Mouse (Mus musculus) limb, embryonic 14.5 days (tissue): ENCODE results near the gene Gbp8. TPM values are rescaled to one million over a fixed set of nuclear protein-coding genes. Genes with fewer than 3 reads are reported as not detected.
"Not testable (repeated sequence)": the region's sequence is repeated elsewhere in the genome, so short reads cannot be mapped to it uniquely, and the experiment has no call there.

Source experiments
- ATAC-seq: fragments of 200-750 bp; cut with Nextera tagmentation; 2 replicates; pipeline ENCODE4 v1.8.0; 2017; ENCODE audit warnings: low read depth, moderate number of reproducible peaks, moderate TSS enrichment; ENCODE audit not compliant: low FRiP score
- DNase-seq: peaks from one replicate; pipeline ENCODE4 v3.0.0-alpha.2; 2015; ENCODE audit warnings: low spot score
- H3K27ac ChIP-seq: fragments of 300-500 bp; sonication (generic); replicated peaks from 2 replicates; pipeline ENCODE4 v1.5.1; 2014; ENCODE audit warnings: low read depth, mild to moderate bottlenecking, low read length, moderate library complexity, mixed read lengths
- H3K27me3 ChIP-seq: fragments of 300-500 bp; sonication (generic); 2 replicates; pipeline ENCODE4 v1.6.1; 2014; ENCODE audit warnings: low read length, mixed read lengths; ENCODE audit not compliant: control insufficient read depth, insufficient read depth
- H3K36me3 ChIP-seq: fragments of 300-500 bp; sonication (generic); 2 replicates; pipeline ENCODE4 v1.6.1; 2014; ENCODE audit warnings: mild to moderate bottlenecking, low read length, moderate library complexity, mixed read lengths; ENCODE audit not compliant: control insufficient read depth, insufficient read depth
- H3K4me1 ChIP-seq: fragments of 300-500 bp; sonication (generic); 2 replicates; pipeline ENCODE4 v1.6.1; 2014; ENCODE audit warnings: antibody characterized with exemption, low read length, mixed read lengths; ENCODE audit not compliant: control insufficient read depth, insufficient read depth
- H3K4me2 ChIP-seq: fragments of 300-500 bp; sonication (generic); replicated peaks from 2 replicates; pipeline ENCODE4 v1.6.1; 2014; ENCODE audit warnings: low read depth, mild to moderate bottlenecking, low read length, moderate library complexity; ENCODE audit not compliant: severe bottlenecking
- H3K4me3 ChIP-seq: fragments of 300-500 bp; sonication (generic); replicated peaks from 2 replicates; pipeline ENCODE4 v1.5.1; 2014; ENCODE audit warnings: low read length
- H3K9ac ChIP-seq: fragments of 300-500 bp; sonication (generic); 2 replicates; pipeline ENCODE4 v1.6.1; 2014; ENCODE audit warnings: mild to moderate bottlenecking, low read depth, low read length, moderate library complexity; ENCODE audit not compliant: severe bottlenecking
- H3K9me3 ChIP-seq: fragments of 300-500 bp; sonication (generic); 2 replicates; pipeline ENCODE4 v1.6.1; 2016; ENCODE audit warnings: low read length; ENCODE audit not compliant: control insufficient read depth
- POLR2A ChIP-seq: fragments of 200-500 bp; IDR thresholded peaks from 2 replicates; pipeline ENCODE4 v1.8.0; 2012; ENCODE audit warnings: inconsistent platforms, mild to moderate bottlenecking, moderate library complexity, borderline replicate concordance; ENCODE audit not compliant: insufficient read depth, insufficient read length; ENCODE audit errors: extremely low read depth
- WGBS: fragments of 180-500 bp; shearing (Covaris S2); extraction: QIAGEN DNeasy Blood & Tissue Kit; methylation state at CpG from one replicate; pipeline ENCODE4 v1.1.7; 2014; 5-methylcytosine and 5-hydroxymethylcytosine counted together
- polyA plus RNA-seq, 2 experiments: library from polyadenylated mRNA; depleted of rRNA in 1 of 2; stranded (reverse) in 1 of 2; unstranded in 1 of 2; fragments of >200 nt; fragmentation: Nextera tagmentation in 1 of 2; extraction: Ambion mirVana in 1 of 2; gene quantifications; 2 replicates each; pipeline versions ENCODE4 v1.2.1 to v1.2.3; 2012 to 2014

Gbp8 gene
- polyA plus RNA-seq, 2 experiments = 0.55 to 0.94 TPM

GRCm38 (mm10) chr5:105060224-105060623 lies 79.1 kb downstream of the Gbp8 start:
- 93% methylated on average over 2 of the region's 2 CpGs for WGBS

GRCm38 (mm10) chr5:105055279-105055678 lies 84.1 kb downstream of the Gbp8 start:
- Histone ChIP-seq H3K4me1 (no peaks in the 10 kb centered on the region), H3K4me2 (no peak overlapping the region), H3K9me3 (no peaks in the 10 kb centered on the region), H3K36me3 (no peaks in the 10 kb centered on the region), H3K4me3 (no peak overlapping the region), H3K27ac (no peak overlapping the region), H3K9ac (no peak overlapping the region), H3K27me3 (no peaks in the 10 kb centered on the region)
- ATAC-seq (no peak), DNase-seq (no peak)
- no peak for TF ChIP-seq POLR2A
- WGBS = 92% methylated on average over 2 of the region's 2 CpGs

More at GRCm38 (mm10) chr5:105060224-105060623, 79.1 kb downstream of the Gbp8 start:
- Histone ChIP-seq H3K27ac (no peak overlapping the region), H3K27me3 (no peaks in the 10 kb centered on the region), H3K9ac (no peak overlapping the region), H3K9me3 (no peaks in the 10 kb centered on the region), H3K4me1 (no peaks in the 10 kb centered on the region), H3K4me2 (no peak overlapping the region), H3K4me3 (no peak overlapping the region), H3K36me3 (no peaks in the 10 kb centered on the region)
- ATAC-seq (no peak), DNase-seq (no peak)
- no peak for TF ChIP-seq POLR2A

GRCm38 (mm10) chr5:105053471-105054169 lies 85.7 kb downstream of the Gbp8 start:
- H3K4me2 ChIP-seq, H3K9me3 ChIP-seq, H3K27ac ChIP-seq, H3K9ac ChIP-seq, H3K4me1 ChIP-seq, DNase-seq, ATAC-seq, H3K36me3 ChIP-seq, H3K4me3 ChIP-seq, H3K27me3 ChIP-seq: not testable (repeated sequence)
- 76% methylated on average over 1 of the region's 1 CpGs for WGBS

- no peak overlapping the region for H3K27ac ChIP-seq
- H3K4me2 ChIP-seq = no peak overlapping the region
- ATAC-seq (no peak), DNase-seq (peak; percentile 9)
- H3K27me3 ChIP-seq = no peaks in the 10 kb centered on the region
- H3K4me3 ChIP-seq = no peak overlapping the region
- H3K9me3 ChIP-seq = no peaks in the 10 kb centered on the region
- TF ChIP-seq POLR2A = no peak
- H3K9ac ChIP-seq = no peak overlapping the region
- 76% methylated on average over 2 of the region's 2 CpGs for WGBS
- H3K36me3 ChIP-seq = no peaks in the 10 kb centered on the region
- H3K4me1 ChIP-seq = no peaks in the 10 kb centered on the region
Measured at GRCm38 (mm10) chr5:105032362-105032761, 107.0 kb downstream of the Gbp8 start.

DNA sequence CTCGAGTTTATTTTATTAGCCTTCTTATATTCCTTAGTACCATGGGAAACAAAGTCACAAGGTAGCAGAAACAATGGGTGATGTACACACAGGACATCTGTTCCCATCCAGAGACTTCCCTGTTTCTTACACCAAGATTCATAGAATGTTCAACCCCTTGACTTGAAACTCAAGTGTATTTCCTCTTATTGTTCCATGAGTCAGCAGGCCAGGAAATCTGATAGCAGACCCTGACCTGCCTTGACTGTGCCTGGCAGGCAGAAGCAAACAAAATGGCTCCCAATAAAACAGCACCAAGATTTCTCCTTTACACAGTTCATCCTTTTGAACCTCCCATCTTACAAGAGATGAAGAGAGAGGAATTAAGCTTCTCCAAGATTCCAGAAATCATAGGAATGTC lies 126.8 kb downstream of the Gbp8 start:
- H3K36me3 ChIP-seq = no peaks in the 10 kb centered on the region
- no peak for ATAC-seq
- no peak for DNase-seq
- H3K9me3 ChIP-seq = no peaks in the 10 kb centered on the region
- H3K4me2 ChIP-seq = no peak overlapping the region
- H3K27me3 ChIP-seq = no peaks in the 10 kb centered on the region
- WGBS = 89% methylated on average over 1 of the region's 1 CpGs
- H3K9ac ChIP-seq = no peak overlapping the region
- H3K27ac ChIP-seq = no peak overlapping the region
- TF ChIP-seq POLR2A = no peak
- no peaks in the 10 kb centered on the region for H3K4me1 ChIP-seq
- no peak overlapping the region for H3K4me3 ChIP-seq

DNA sequence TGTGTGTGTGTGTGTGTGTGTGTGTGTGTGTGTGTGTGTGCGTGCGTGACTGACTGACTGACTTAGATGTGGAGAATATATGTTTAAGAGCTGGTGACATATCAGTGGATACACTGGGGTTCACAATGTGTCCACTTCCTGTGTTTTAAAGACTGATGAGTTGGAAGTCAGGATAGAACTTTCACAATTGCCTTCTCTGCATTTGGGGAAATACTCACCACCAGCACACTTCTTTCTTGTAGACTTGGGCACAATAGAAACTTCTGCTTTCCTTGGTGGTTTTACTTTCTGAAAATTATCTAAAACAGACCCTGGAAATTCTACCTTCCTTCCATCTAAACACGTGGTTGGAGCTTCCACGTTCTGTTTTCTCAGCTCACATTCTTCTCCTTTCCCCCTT lies 127.8 kb downstream of the Gbp8 start:
- no peaks in the 10 kb centered on the region for H3K9me3 ChIP-seq
- H3K36me3 ChIP-seq = no peaks in the 10 kb centered on the region
- no peaks in the 10 kb centered on the region for H3K4me1 ChIP-seq
- TF ChIP-seq POLR2A = no peak
- no peak overlapping the region for H3K4me3 ChIP-seq
- ATAC-seq (no peak), DNase-seq (no peak)
- H3K4me2 ChIP-seq = no peak overlapping the region
- 83% methylated on average over 4 of the region's 4 CpGs for WGBS
- H3K27me3 ChIP-seq = no peaks in the 10 kb centered on the region
- no peak overlapping the region for H3K9ac ChIP-seq
- H3K27ac ChIP-seq = no peak overlapping the region
